Mouse (Mus musculus) midbrain, embryonic 15.5 days (tissue): ENCODE measurements around the gene Ang2. TPM values are rescaled to one million over a fixed set of nuclear protein-coding genes. Genes with fewer than 3 reads are reported as not detected.
"Not testable (repeated sequence)": the region's sequence is repeated elsewhere in the genome, so short reads cannot be mapped to it uniquely, and the experiment has no call there.

Source experiments
- ATAC-seq: fragments of 200-750 bp; cut with Nextera tagmentation; replicated peaks from 2 replicates; pipeline ENCODE4 v1.8.0; 2017; ENCODE audit warnings: moderate TSS enrichment
- H3K27ac ChIP-seq: fragments of 300-500 bp; sonication (generic); 2 replicates; pipeline ENCODE4 v1.5.1; 2015; ENCODE audit warnings: mild to moderate bottlenecking, inconsistent platforms
- H3K27me3 ChIP-seq: fragments of 300-500 bp; sonication (generic); replicated peaks from 2 replicates; pipeline ENCODE4 v1.6.1; 2015; ENCODE audit warnings: inconsistent platforms
- H3K36me3 ChIP-seq: fragments of 300-500 bp; sonication (generic); replicated peaks from 2 replicates; pipeline ENCODE4 v1.6.1; 2015; ENCODE audit warnings: inconsistent platforms
- H3K4me1 ChIP-seq: fragments of 300-500 bp; sonication (generic); 2 replicates; pipeline ENCODE4 v1.6.1; 2015; ENCODE audit warnings: inconsistent platforms
- H3K4me2 ChIP-seq: fragments of 300-500 bp; sonication (generic); 2 replicates; pipeline ENCODE4 v1.6.1; 2015; ENCODE audit warnings: inconsistent platforms, mild to moderate bottlenecking, moderate library complexity
- H3K4me3 ChIP-seq: fragments of 300-500 bp; sonication (generic); 2 replicates; pipeline ENCODE4 v1.5.1; 2015; ENCODE audit warnings: mild to moderate bottlenecking, inconsistent platforms
- H3K9ac ChIP-seq: fragments of 300-500 bp; sonication (generic); 2 replicates; pipeline ENCODE4 v1.6.1; 2015; ENCODE audit warnings: mild to moderate bottlenecking, inconsistent platforms
- H3K9me3 ChIP-seq: fragments of 300-500 bp; sonication (generic); 2 replicates; pipeline ENCODE4 v1.6.1; 2016; ENCODE audit warnings: inconsistent platforms
- WGBS: fragments of 180-500 bp; shearing (Covaris S2); methylation state at CpG from one replicate; pipeline ENCODE4 v1.1.7; 2015; ENCODE audit warnings: mixed read lengths; 5-methylcytosine and 5-hydroxymethylcytosine counted together
- polyA plus RNA-seq: library from polyadenylated mRNA; unstranded; fragments of >200 nt; fragmentation: Nextera tagmentation; extraction: Ambion mirVana; gene quantifications from 2 replicates; pipeline ENCODE4 v1.2.1, GENCODE M21; 2015

Ang2 gene
- polyA plus RNA-seq, 1 experiment from 2014 or later: not detected

DNA sequence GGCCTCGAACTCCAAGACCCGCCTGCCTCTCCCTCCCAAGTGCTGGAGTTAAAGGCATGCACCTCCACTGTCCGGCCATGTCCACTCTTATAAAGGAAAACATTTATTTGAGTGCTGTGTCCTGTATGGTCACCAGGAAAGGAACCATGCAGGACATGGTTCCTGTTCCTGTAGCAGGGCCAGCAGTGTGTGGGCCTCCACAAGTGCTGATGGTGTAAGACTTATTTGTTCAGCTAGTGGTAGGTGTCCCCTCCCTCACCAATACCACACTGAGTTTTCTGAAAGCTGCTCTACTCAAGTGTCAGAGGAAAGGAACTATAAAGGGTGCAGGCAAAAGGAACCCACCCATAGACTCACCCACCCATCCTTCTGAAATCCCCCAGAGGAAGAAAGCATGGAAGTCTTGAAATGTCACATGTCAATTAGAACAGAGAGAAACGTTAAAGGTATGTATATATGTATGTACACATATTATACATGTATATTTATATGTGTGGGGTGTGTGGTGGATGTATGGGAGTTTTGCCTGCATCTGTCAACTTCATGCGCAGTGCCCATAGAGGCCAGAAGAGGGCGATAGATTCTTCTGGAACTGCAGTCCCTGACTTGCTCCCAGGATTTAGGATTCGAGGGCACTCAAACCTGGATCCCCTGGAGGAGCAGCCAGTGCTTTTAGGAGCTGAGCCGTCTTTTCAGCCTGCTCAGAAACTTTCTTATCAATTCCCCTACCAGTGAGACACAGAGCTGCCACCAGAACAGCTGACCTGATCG, 26.7 kb downstream of the Ang2 start:
- not testable (repeated sequence) for H3K4me3 ChIP-seq, ATAC-seq, H3K4me2 ChIP-seq, H3K36me3 ChIP-seq, H3K9ac ChIP-seq, H3K27me3 ChIP-seq, H3K9me3 ChIP-seq, H3K4me1 ChIP-seq, H3K27ac ChIP-seq
- WGBS: 39% methylated on average over 9 of the region's 9 CpGs

DNA sequence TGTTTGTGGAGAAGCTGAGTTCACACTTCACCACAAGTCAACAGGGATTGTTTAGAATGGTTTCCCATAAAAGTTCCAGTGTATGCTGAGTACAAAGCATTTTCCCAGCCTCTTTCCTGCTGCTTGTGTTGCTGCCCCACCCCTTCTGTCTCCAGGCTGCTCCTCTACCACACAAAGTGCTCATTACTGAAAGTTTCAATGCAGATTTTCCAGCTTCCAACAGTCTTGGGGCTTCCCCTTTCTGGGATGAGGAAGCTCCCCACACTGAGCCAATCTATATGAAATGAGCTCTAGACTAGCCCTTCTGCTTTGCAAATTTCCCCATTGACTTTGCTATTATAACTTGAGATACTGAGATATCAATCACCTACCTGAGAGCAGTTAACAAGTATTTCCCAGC, 32.9 kb downstream of the Ang2 start:
- no peaks in the 10 kb centered on the region for H3K4me1 ChIP-seq
- H3K27ac ChIP-seq: no peak overlapping the region
- H3K4me3 ChIP-seq: no peak overlapping the region
- no peak overlapping the region for H3K4me2 ChIP-seq
- no peak overlapping the region for H3K9ac ChIP-seq
- H3K9me3 ChIP-seq: no peaks in the 10 kb centered on the region
- H3K36me3 ChIP-seq: no peaks in the 10 kb centered on the region
- ATAC-seq: no peak
- H3K27me3 ChIP-seq: no peaks in the 10 kb centered on the region

DNA sequence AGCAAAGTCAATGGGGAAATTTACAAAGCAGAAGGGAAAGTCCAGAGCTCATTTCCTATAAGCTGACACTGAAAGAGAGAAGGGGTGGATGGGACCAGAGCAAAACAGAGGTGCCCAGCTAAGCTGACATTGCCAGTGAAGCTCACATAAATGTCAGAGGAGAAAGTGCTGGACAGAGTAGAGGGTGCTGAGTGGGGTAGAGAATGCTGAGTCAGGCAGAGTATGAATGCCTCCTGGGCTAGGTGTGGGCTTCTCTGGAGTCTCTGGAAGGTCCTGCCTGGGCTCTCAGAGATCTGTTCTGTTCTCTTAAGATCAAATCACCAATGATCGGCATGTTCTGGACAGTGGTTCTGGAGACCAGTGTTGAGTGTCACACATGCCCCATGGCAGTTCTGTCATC, 33.5 kb downstream of the Ang2 start:
- H3K4me3 ChIP-seq: no peak overlapping the region
- H3K9ac ChIP-seq: no peak overlapping the region
- no peak overlapping the region for H3K4me2 ChIP-seq
- no peaks in the 10 kb centered on the region for H3K27me3 ChIP-seq
- ATAC-seq: no peak
- 100% methylated on average over 1 of the region's 1 CpGs for WGBS
- no peaks in the 10 kb centered on the region for H3K36me3 ChIP-seq
- no peaks in the 10 kb centered on the region for H3K4me1 ChIP-seq
- no peak overlapping the region for H3K27ac ChIP-seq
- no peaks in the 10 kb centered on the region for H3K9me3 ChIP-seq

DNA sequence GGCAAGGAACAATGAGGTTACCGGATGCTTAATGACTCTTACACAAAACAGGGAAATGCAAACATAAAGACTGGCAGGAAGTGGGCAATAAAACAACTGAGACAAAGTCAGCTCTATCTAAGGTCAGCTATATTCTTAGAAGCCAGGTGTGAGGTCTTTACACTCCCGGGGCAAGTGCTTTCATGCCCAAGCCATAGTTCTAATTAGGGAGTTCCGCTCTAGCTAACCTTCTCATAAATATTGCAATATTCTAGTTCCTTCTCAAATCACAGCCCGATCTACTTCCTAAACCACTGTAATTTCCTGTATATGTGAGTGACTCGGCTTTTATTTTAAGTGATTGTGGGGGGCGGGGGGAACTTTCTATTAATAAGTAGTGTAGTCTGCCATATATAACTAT, 35.6 kb downstream of the Ang2 start:
- H3K4me1 ChIP-seq, H3K9me3 ChIP-seq, H3K36me3 ChIP-seq, H3K27me3 ChIP-seq, H3K4me3 ChIP-seq, H3K9ac ChIP-seq, ATAC-seq, H3K4me2 ChIP-seq, H3K27ac ChIP-seq: not testable (repeated sequence)
- WGBS: 91% methylated on average over 6 of the region's 6 CpGs

DNA sequence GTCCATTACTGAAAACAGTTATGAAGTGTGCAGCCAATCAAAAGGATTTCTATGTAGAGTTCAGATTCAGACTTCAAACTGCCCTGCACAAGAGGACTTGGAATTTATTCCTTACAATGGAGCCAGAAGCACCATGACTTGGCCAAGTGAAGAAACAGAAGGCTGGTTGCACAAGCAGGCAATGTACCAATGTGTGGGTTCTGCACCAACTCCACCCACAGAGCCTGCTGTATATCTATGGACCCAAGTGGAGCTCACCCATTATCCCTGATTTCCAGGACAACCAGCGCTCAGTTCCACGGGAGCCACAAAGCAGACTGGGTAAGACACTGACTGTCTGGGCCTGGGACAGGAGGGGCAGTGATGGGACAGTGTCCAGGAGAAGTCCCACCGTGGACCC, 37.0 kb downstream of the Ang2 start, which contains the start of gene Rnase2b:
Rnase2b (plus strand) TSS at position 285 of the 400 bp plus-strand sequence.
- not testable (repeated sequence) for H3K4me2 ChIP-seq, H3K4me3 ChIP-seq, H3K9ac ChIP-seq, H3K9me3 ChIP-seq, H3K27me3 ChIP-seq, ATAC-seq, H3K27ac ChIP-seq, H3K4me1 ChIP-seq, H3K36me3 ChIP-seq
- 89% methylated on average over 3 of the region's 3 CpGs for WGBS

DNA sequence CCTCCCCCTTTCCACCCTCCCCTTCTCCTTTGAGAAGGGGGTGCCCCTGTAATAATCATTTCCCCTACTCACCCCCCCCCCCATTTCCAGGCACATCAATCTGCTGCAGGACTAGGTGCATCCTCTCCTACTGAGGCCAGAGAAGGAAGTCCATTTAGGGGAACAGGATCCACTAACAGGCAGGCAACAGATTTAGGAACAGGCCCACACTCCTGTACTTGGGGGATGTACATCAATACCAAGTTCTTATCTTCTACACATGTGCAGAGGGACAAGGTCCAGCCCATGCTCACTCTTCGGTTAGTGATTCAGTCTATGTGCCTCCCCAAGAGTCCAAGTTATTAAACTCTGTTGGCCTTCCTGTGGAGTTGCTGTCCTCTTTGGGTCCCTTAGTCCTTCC, 41.9 kb downstream of the Ang2 start:
- H3K4me2 ChIP-seq: no peak overlapping the region
- no peak overlapping the region for H3K27ac ChIP-seq
- H3K4me3 ChIP-seq: no peak overlapping the region
- no peaks in the 10 kb centered on the region for H3K9me3 ChIP-seq
- no peaks in the 10 kb centered on the region for H3K36me3 ChIP-seq
- no peak for ATAC-seq
- no peak overlapping the region for H3K9ac ChIP-seq
- H3K27me3 ChIP-seq: no peaks in the 10 kb centered on the region
- WGBS: 90% methylated on average over 1 of the region's 1 CpGs
- no peaks in the 10 kb centered on the region for H3K4me1 ChIP-seq

DNA sequence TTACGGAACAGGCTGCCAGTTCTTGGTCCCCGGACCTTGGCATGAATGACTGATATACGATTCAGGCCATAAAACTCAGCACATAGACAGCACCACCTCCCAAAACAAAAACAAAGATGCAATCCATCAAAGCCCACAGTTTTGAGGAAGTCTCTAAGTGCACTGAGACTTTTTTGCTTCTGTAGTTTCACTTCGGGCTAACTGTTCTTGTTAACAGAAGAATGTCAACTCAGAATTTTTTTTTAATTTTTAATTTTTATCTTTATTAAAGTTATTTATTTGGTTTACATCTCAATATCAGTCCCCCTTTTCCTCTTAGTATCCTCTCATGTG, 42.2 kb downstream of the Ang2 start:
- Histone ChIP-seq H3K27ac (no peak overlapping the region), H3K9ac (no peak overlapping the region), H3K9me3 (no peaks in the 10 kb centered on the region), H3K27me3 (no peaks in the 10 kb centered on the region), H3K4me2 (no peak overlapping the region), H3K4me3 (no peak overlapping the region), H3K4me1 (no peaks in the 10 kb centered on the region), H3K36me3 (no peaks in the 10 kb centered on the region)
- 86% methylated on average over 4 of the region's 4 CpGs for WGBS
- ATAC-seq: no peak

DNA sequence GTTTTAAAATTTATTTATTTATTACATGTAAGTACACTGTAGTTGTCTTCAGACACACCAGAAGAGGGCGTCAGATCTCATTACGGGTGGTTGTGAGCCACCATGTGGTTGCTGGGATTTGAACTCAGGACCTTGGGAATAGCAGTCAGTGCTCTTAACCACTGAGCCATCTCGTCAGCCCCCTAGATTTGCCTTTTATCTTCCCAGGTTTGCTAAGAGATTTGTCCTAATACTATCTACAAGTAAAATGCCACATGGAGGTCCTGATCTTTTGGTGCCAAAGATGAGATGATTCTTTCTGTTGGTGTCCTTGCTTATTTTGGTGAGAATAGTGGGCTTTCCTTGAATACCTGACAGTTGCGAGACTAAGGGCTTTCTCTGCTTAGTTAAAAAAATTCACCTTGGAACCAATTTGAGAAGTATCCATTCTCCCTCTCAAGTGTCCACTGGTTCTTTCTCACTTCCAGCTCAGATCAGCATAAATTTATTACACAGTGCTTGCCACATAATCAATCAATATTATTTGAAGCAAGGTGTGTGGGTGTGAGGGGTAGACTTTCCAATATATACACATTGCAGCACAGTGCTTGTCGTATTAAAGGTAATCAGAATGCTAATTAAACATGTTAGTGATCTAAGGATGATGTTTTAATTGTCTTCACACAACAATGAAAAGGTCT, 42.8 kb downstream of the Ang2 start:
- 85% methylated on average over 5 of the region's 5 CpGs for WGBS
- H3K4me2 ChIP-seq: no peak overlapping the region

DNA sequence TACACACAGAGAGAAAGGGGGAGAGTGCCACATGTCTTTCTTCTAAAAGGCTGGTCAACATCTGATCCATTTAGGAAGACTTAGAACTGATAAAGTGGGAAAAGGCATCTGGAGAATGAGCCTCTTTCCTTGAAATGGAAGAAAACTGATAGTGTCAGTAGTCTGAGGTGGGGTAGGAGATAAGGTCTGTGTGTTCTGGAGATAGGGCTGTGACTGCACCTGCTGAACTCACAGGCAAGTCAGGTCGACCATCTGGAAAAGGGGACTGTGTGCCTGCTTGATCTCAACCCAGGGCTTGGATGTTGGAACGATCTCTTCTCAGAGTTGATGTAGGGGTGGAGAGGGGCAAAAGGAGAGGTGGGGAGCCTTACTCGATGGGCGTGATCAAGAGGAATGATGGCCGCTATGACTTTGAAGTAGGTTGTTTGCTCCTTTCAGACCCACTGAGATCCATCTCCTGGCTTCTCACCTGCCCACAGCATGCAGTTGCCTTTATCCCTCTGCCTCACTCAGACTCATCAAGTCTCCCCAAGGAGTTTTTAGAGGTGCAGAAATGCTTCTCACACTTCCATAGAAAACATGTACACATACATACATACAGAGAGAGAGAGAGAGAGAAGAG, 46.6 kb downstream of the Ang2 start:
- H3K36me3 ChIP-seq: no peaks in the 10 kb centered on the region
- H3K9ac ChIP-seq: no peak overlapping the region
- no peak overlapping the region for H3K4me2 ChIP-seq
- no peak overlapping the region for H3K27ac ChIP-seq
- no peak overlapping the region for H3K4me3 ChIP-seq
- H3K4me1 ChIP-seq: no peaks in the 10 kb centered on the region
- WGBS: 91% methylated on average over 5 of the region's 5 CpGs
- ATAC-seq: no peak
- H3K27me3 ChIP-seq: no peaks in the 10 kb centered on the region
- H3K9me3 ChIP-seq: no peaks in the 10 kb centered on the region

More for the DNA sequence above, 42.8 kb downstream of the Ang2 start:
- H3K27me3 ChIP-seq: no peaks in the 10 kb centered on the region
- H3K36me3 ChIP-seq: no peaks in the 10 kb centered on the region
- H3K4me1 ChIP-seq: no peaks in the 10 kb centered on the region
- H3K4me3 ChIP-seq: no peak overlapping the region
- no peak overlapping the region for H3K9ac ChIP-seq
- ATAC-seq: no peak
- H3K9me3 ChIP-seq: no peaks in the 10 kb centered on the region
- H3K27ac ChIP-seq: no peak overlapping the region

DNA sequence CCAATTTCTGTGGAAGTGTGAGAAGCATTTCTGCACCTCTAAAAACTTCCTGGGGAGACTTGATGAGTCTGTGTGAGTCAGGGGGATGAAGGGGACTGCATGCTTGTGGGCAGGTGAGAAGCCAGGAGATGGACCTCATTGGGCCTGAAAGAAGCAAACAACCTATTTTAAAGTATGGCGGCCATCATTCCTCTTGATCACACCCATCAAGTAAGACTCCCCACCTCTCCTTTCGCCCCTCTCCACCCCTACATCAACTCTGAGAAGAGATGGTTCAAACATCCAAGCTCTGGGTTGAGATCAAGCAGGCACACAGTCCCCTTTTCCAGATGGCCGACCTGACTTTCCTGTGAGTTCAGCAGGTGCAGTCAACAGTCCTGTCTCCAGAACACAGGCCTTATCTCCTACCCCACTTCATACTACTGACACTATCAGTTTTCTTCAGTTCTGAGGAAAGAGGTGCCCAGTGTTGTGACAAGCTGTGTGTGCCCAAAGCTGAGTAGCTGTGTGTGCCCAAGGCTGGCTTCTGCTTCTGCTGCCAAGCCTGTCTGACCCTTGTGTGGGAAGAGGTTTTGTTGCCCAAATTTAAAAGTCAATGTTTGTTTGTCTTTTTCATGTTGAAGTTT, 48.6 kb downstream of the Ang2 start:
- ATAC-seq: no peak
- H3K36me3 ChIP-seq: no peaks in the 10 kb centered on the region
- no peak overlapping the region for H3K4me3 ChIP-seq
- no peaks in the 10 kb centered on the region for H3K9me3 ChIP-seq
- H3K9ac ChIP-seq: no peak overlapping the region
- no peaks in the 10 kb centered on the region for H3K27me3 ChIP-seq
- no peaks in the 10 kb centered on the region for H3K4me1 ChIP-seq
- no peak overlapping the region for H3K4me2 ChIP-seq
- 93% methylated on average over 3 of the region's 3 CpGs for WGBS
- H3K27ac ChIP-seq: no peak overlapping the region

DNA sequence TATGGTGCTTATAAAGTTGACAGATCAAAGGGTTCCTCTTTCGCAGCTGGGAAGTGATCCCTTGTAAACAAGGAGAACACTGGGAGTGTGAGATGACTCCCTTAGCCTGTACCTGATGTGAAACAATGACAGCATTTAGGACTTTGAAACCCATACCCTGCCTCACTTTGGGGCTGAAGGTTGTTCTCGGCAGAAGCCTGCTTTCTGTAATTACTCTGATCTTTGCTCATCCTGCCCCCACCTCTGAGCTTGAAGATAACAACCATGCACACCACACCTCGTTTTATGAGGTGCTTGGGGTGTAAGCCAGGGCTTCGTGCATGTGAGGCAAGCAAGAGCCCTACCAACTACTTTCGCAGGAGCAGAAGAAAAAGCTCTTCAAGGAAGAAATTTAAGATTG, 49.8 kb downstream of the Ang2 start:
- WGBS: 78% methylated on average over 5 of the region's 5 CpGs
- Histone ChIP-seq H3K9me3 (no peaks in the 10 kb centered on the region), H3K36me3 (no peaks in the 10 kb centered on the region), H3K27ac (no peak overlapping the region), H3K27me3 (no peaks in the 10 kb centered on the region), H3K4me2 (no peak overlapping the region), H3K4me3 (no peak overlapping the region), H3K4me1 (no peaks in the 10 kb centered on the region), H3K9ac (no peak overlapping the region)
- ATAC-seq: no peak

DNA sequence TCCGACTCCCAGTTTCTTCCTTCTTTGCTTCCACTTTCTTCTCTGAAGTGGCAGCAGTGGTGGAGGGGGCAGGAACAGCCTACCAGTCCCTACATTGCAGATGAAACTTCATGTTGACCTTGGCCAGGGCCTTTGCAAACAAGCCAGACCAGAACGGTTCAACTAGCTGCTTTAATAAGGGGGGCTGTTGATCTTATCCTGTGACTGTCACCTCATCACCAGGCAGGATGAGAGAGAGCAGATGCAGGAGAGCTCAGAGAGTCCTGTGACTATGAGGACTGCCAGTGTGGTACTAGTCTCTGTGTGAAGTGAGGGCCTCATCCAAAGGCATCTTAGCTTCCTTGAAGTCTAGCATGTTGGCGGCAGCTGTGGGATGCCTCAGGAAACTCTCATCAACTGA, 50.9 kb downstream of the Ang2 start:
- Histone ChIP-seq H3K9me3 (no peaks in the 10 kb centered on the region), H3K4me3 (no peak overlapping the region), H3K27ac (no peak overlapping the region), H3K4me2 (no peak overlapping the region), H3K9ac (no peak overlapping the region), H3K27me3 (no peaks in the 10 kb centered on the region), H3K36me3 (no peaks in the 10 kb centered on the region), H3K4me1 (no peaks in the 10 kb centered on the region)
- 75% methylated on average over 3 of the region's 3 CpGs for WGBS
- ATAC-seq: no peak
